Mouse (Mus musculus) hindbrain, postnatal 0 days (tissue): Measurements from ENCODE around the gene Slc44a2. TPM values are rescaled to one million over a fixed set of nuclear protein-coding genes. Genes with fewer than 3 reads are reported as not detected.
A peak's percentile ranks its signal among the peaks of the same experiment; 100 is the strongest.
"Not testable (repeated sequence)": the region's sequence is repeated elsewhere in the genome, so short reads cannot be mapped to it uniquely, and the experiment has no call there.

Experiments used
- ATAC-seq: fragments of 200-750 bp; cut with Nextera tagmentation; 2 replicates; pipeline ENCODE4 v1.8.0; 2017; ENCODE audit warnings: mild to moderate bottlenecking, moderate TSS enrichment, moderate library complexity
- DNase-seq: peaks from one replicate; pipeline ENCODE4 v3.0.0-alpha.2; 2015; ENCODE audit warnings: low spot score
- H3K27ac ChIP-seq: fragments of 300-500 bp; sonication (generic); 2 replicates; pipeline ENCODE4 v1.5.1; 2014; ENCODE audit warnings: mild to moderate bottlenecking
- H3K27me3 ChIP-seq: fragments of 300-500 bp; sonication (generic); 2 replicates; pipeline ENCODE4 v1.6.1; 2014; ENCODE audit warnings: low read length, mixed read lengths; ENCODE audit not compliant: insufficient read depth
- H3K36me3 ChIP-seq: fragments of 300-500 bp; sonication (generic); 2 replicates; pipeline ENCODE4 v1.6.1; 2014; ENCODE audit warnings: low read length, mixed read lengths; ENCODE audit not compliant: insufficient read depth
- H3K4me1 ChIP-seq: fragments of 300-500 bp; sonication (generic); 2 replicates; pipeline ENCODE4 v1.6.1; 2014; ENCODE audit warnings: antibody characterized with exemption, low read length, mixed read lengths; ENCODE audit not compliant: insufficient read depth
- H3K4me2 ChIP-seq: fragments of 300-500 bp; sonication (generic); 2 replicates; pipeline ENCODE4 v1.6.1; 2014; ENCODE audit warnings: low read depth, mild to moderate bottlenecking, low read length, moderate library complexity, mixed read lengths
- H3K4me3 ChIP-seq: fragments of 300-500 bp; sonication (generic); 2 replicates; pipeline ENCODE4 v1.5.1; 2014; ENCODE audit warnings: low read length
- H3K9ac ChIP-seq: fragments of 300-500 bp; sonication (generic); replicated peaks from 2 replicates; pipeline ENCODE4 v1.6.1; 2014; ENCODE audit warnings: mild to moderate bottlenecking, low read length, moderate library complexity, mixed read lengths
- H3K9me3 ChIP-seq: fragments of 300-500 bp; sonication (generic); 2 replicates; pipeline ENCODE4 v1.6.1; 2016; ENCODE audit warnings: low read length, mixed read lengths
- CTCF ChIP-seq: IDR thresholded peaks from 2 replicates; pipeline ENCODE4 v1.5.1; 2016; ENCODE audit warnings: antibody characterized with exemption, control low read depth, low read depth
- WGBS: fragments of 180-500 bp; shearing (Covaris S2); extraction: QIAGEN DNeasy Blood & Tissue Kit; methylation state at CpG from one replicate; pipeline ENCODE4 v1.1.7; 2014; 5-methylcytosine and 5-hydroxymethylcytosine counted together
- polyA plus RNA-seq: library from polyadenylated mRNA; unstranded; fragments of >200 nt; fragmentation: Nextera tagmentation; extraction: Ambion mirVana; gene quantifications from 2 replicates; pipeline ENCODE4 v1.2.1, GENCODE M21; 2015
- total RNA-seq: library from RNA; depleted of rRNA; stranded (reverse); fragments of >200 nt; gene quantifications from 2 replicates; pipeline ENCODE4 v1.2.3, GENCODE M21; 2014

The Slc44a2 gene
- total and polyA plus RNA-seq, 2 experiments from 2014 or later = 52.6 to 68.0 TPM

- Histone ChIP-seq H3K4me1 (no peaks in the 10 kb centered on the region), H3K4me3 (no peak overlapping the region), H3K27ac (no peak overlapping the region), H3K9me3 (no peaks in the 10 kb centered on the region), H3K36me3 (no peaks in the 10 kb centered on the region), H3K27me3 (no peaks in the 10 kb centered on the region), H3K9ac (no peak overlapping the region), H3K4me2 (no peak overlapping the region)
- 56% methylated on average over 5 of the region's 5 CpGs for WGBS
- no peak for DNase-seq
- no peak for TF ChIP-seq CTCF
- no peak for ATAC-seq
Observed at GRCm38 (mm10) chr9:21315421-21315820, 5.1 kb upstream of the Slc44a2 start.

GRCm38 (mm10) chr9:21316696-21317095, 3.8 kb upstream of the Slc44a2 start:
- Histone ChIP-seq H3K9me3 (no peaks in the 10 kb centered on the region), H3K36me3 (no peaks in the 10 kb centered on the region), H3K9ac (no peak overlapping the region), H3K4me1 (peaks cover 4% of the 10 kb centered on the region; the same call in 1 of the 2 replicates), H3K27ac (no peak overlapping the region), H3K4me3 (no peak overlapping the region), H3K4me2 (no peak overlapping the region), H3K27me3 (no peaks in the 10 kb centered on the region)
- TF ChIP-seq CTCF = no peak
- 76% methylated on average over 7 of the region's 7 CpGs for WGBS
- no peak for ATAC-seq
- no peak for DNase-seq

- Histone ChIP-seq H3K27me3 (no peaks in the 10 kb centered on the region), H3K27ac (no peak overlapping the region), H3K9ac (no peak overlapping the region), H3K4me3 (no peak overlapping the region), H3K4me2 (no peak overlapping the region), H3K4me1 (peaks cover 7% of the 10 kb centered on the region; the same call in 1 of the 2 replicates), H3K9me3 (no peaks in the 10 kb centered on the region), H3K36me3 (no peaks in the 10 kb centered on the region)
- DNase-seq = no peak
- WGBS = 91% methylated on average over 6 of the region's 6 CpGs
- no peak for ATAC-seq
- TF ChIP-seq CTCF = no peak
Observed at GRCm38 (mm10) chr9:21318792-21319191, 1.7 kb upstream of the Slc44a2 start.

- Histone ChIP-seq H3K36me3 (no peaks in the 10 kb centered on the region), H3K4me3 (no peak overlapping the region), H3K27me3 (no peaks in the 10 kb centered on the region), H3K27ac (no peak overlapping the region), H3K4me1 (peaks cover 7% of the 10 kb centered on the region; the same call in 1 of the 2 replicates), H3K4me2 (no peak overlapping the region), H3K9me3 (no peaks in the 10 kb centered on the region), H3K9ac (no peak overlapping the region)
- 0 out of 2 replicates have a peak, but pooled peaks have one; percentile 12 for TF ChIP-seq CTCF
- DNase-seq (no peak), ATAC-seq (no peak)
- 90% methylated on average over 4 of the region's 4 CpGs for WGBS
Observed at GRCm38 (mm10) chr9:21319503-21319902, 995 bp upstream of the Slc44a2 start.

GRCm38 (mm10) chr9:21320280-21320618, 249 bp upstream of the Slc44a2 start:
- peak; percentile 4 for DNase-seq
- Histone ChIP-seq H3K27ac (no peak overlapping the region), H3K4me1 (peaks cover 7% of the 10 kb centered on the region; the same call in 1 of the 2 replicates), H3K9ac (peak overlapping the region; percentile 66; the same call in 1 of the 2 replicates), H3K9me3 (no peaks in the 10 kb centered on the region), H3K36me3 (no peaks in the 10 kb centered on the region; the same call in 1 of the 2 replicates), H3K4me3 (peak overlapping the region; percentile 58), H3K4me2 (peak overlapping the region; percentile 65), H3K27me3 (no peaks in the 10 kb centered on the region)
- WGBS = 13% methylated on average over 4 of the region's 4 CpGs
- no peak; the same call in 1 of the 2 replicates for ATAC-seq
- no peak for TF ChIP-seq CTCF

- WGBS = 13% methylated on average over 6 of the region's 6 CpGs
- H3K36me3 ChIP-seq = no peaks in the 10 kb centered on the region; the same call in 1 of the 2 replicates
- peak overlapping the region; percentile 66 for H3K9ac ChIP-seq
- TF ChIP-seq CTCF = no peak
- peaks cover 7% of the 10 kb centered on the region; the same call in 1 of the 2 replicates for H3K4me1 ChIP-seq
- DNase-seq (peak; percentile 13), ATAC-seq (no peak)
- peak overlapping the region; percentile 65 for H3K4me2 ChIP-seq
- no peaks in the 10 kb centered on the region for H3K27me3 ChIP-seq
- H3K27ac ChIP-seq = no peak overlapping the region; the same call in 1 of the 2 replicates
- peak overlapping the region; percentile 58 for H3K4me3 ChIP-seq
- no peaks in the 10 kb centered on the region for H3K9me3 ChIP-seq
Observed at GRCm38 (mm10) chr9:21321513-21321835, 976 bp downstream of the Slc44a2 start.

- H3K9me3 ChIP-seq = no peaks in the 10 kb centered on the region
- peaks cover 8% of the 10 kb centered on the region; the same call in 1 of the 2 replicates for H3K4me1 ChIP-seq
- H3K4me2 ChIP-seq = peak overlapping the region; percentile 65
- H3K9ac ChIP-seq = no peak overlapping the region
- H3K27me3 ChIP-seq = no peaks in the 10 kb centered on the region
- no peak for TF ChIP-seq CTCF
- DNase-seq = no peak
- H3K36me3 ChIP-seq = no peaks in the 10 kb centered on the region; the same call in 1 of the 2 replicates
- H3K27ac ChIP-seq = no peak overlapping the region
- no peak for ATAC-seq
- 76% methylated on average over 19 of the region's 19 CpGs for WGBS
- H3K4me3 ChIP-seq = no peak overlapping the region
Observed at GRCm38 (mm10) chr9:21322211-21322916, 1.9 kb downstream of the Slc44a2 start.

GRCm38 (mm10) chr9:21322917-21323297, 2.4 kb downstream of the Slc44a2 start:
- H3K27ac ChIP-seq, DNase-seq, H3K9me3 ChIP-seq, H3K4me3 ChIP-seq, H3K36me3 ChIP-seq, H3K9ac ChIP-seq, H3K27me3 ChIP-seq, ATAC-seq: not testable (repeated sequence)
- H3K4me1 ChIP-seq = peaks cover 10% of the 10 kb centered on the region; the same call in 1 of the 2 replicates
- 88% methylated on average over 7 of the region's 8 CpGs for WGBS
- 0 out of 2 replicates have a peak overlapping the region, but pooled peaks have one; percentile 65 for H3K4me2 ChIP-seq
